Mouse (Mus musculus): ENCODE results near the gene Gm4969.

DNA sequence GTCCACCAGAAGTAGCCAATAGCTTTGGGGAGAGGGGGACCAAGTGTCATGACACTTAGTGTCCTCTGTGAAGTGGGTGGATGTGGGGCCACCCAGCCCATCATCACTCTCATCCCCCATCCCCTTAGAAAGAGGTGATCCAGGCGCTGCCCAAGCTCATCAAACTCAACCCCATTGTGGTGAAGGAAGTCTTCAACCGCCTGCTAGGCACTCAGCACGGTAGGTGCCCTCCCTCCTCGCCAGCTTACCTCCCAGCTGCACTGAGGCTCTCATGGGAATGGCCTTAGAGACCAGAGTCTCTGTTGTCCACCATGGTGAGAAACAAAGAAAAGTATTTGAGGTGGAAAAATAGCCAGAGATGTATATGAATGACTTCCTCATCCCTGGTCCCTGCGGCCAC, 68.9 kb downstream of the Gm4969 start:
- TF ChIP-seq POLR2A (IDR thresholded peaks at IDR 0.05; ENCODE audit: extremely low read depth, insufficient read depth, low read length) (no peak), CTCF (IDR thresholded peaks at IDR 0.05; ENCODE audit: extremely low read depth, insufficient read depth, low read length) (no peak)

All from cortical plate, adult 2 months (tissue).